Mouse (Mus musculus) stomach, embryonic 16.5 days (tissue): ENCODE data around the gene Ttc7. TPM values are rescaled to one million over a fixed set of nuclear protein-coding genes. Genes with fewer than 3 reads are reported as not detected.

ENCODE experiments used
- ATAC-seq: fragments of 200-750 bp; cut with Nextera tagmentation; 2 replicates; pipeline ENCODE4 v1.8.0; 2017; ENCODE audit warnings: moderate number of reproducible peaks, moderate TSS enrichment; ENCODE audit not compliant: insufficient read depth, low FRiP score
- H3K27ac ChIP-seq: fragments of 300-500 bp; sonication (generic); 2 replicates; pipeline ENCODE4 v1.5.1; 2014; ENCODE audit warnings: low read length
- H3K27me3 ChIP-seq: fragments of 300-500 bp; sonication (generic); 2 replicates; pipeline ENCODE4 v1.6.1; 2014; ENCODE audit warnings: low read length, control low read depth, mixed read lengths; ENCODE audit not compliant: control insufficient read depth, insufficient read depth
- H3K36me3 ChIP-seq: fragments of 300-500 bp; sonication (generic); 2 replicates; pipeline ENCODE4 v1.6.1; 2014; ENCODE audit warnings: low read length; ENCODE audit not compliant: control insufficient read depth, insufficient read depth
- H3K4me1 ChIP-seq: fragments of 300-500 bp; sonication (generic); 2 replicates; pipeline ENCODE4 v1.6.1; 2014; ENCODE audit warnings: low read length, control low read depth, mixed read lengths; ENCODE audit not compliant: control insufficient read depth, insufficient read depth
- H3K4me2 ChIP-seq: fragments of 300-500 bp; sonication (generic); 2 replicates; pipeline ENCODE4 v1.6.1; 2014; ENCODE audit warnings: low read depth, low read length, mixed read lengths
- H3K4me3 ChIP-seq: fragments of 300-500 bp; sonication (generic); replicated peaks from 2 replicates; pipeline ENCODE4 v1.5.1; 2014; ENCODE audit warnings: mild to moderate bottlenecking, low read length
- H3K9ac ChIP-seq: fragments of 300-500 bp; sonication (generic); 2 replicates; pipeline ENCODE4 v1.6.1; 2014; ENCODE audit warnings: low read length
- H3K9me3 ChIP-seq: fragments of 300-500 bp; sonication (generic); replicated peaks from 2 replicates; pipeline ENCODE4 v1.6.1; 2016; ENCODE audit warnings: low read length, control low read depth; ENCODE audit not compliant: control insufficient read depth
- WGBS: fragments of 180-500 bp; shearing (Covaris S2); extraction: QIAGEN DNeasy Blood & Tissue Kit; methylation state at CpG from one replicate; pipeline ENCODE4 v1.1.7; 2014; 5-methylcytosine and 5-hydroxymethylcytosine counted together
- polyA plus RNA-seq: library from polyadenylated mRNA; unstranded; fragments of >200 nt; fragmentation: Nextera tagmentation; extraction: Ambion mirVana; gene quantifications from 2 replicates; pipeline ENCODE4 v1.2.1, GENCODE M21; 2015

Ttc7 gene
- polyA plus RNA-seq, 1 experiment from 2014 or later: 11.1 TPM

GRCm38 (mm10) chr17:87329144-87329700 lies 46.5 kb downstream of the Ttc7 start:
- H3K4me3 ChIP-seq: no peak overlapping the region
- H3K27ac ChIP-seq: no peak overlapping the region
- H3K4me2 ChIP-seq: no peak overlapping the region
- H3K36me3 ChIP-seq: no peaks in the 10 kb centered on the region
- no peak overlapping the region for H3K9ac ChIP-seq
- peaks cover 34% of the 10 kb centered on the region for H3K4me1 ChIP-seq
- H3K9me3 ChIP-seq: no peaks in the 10 kb centered on the region
- 91% methylated on average over 18 of the region's 18 CpGs for WGBS
- ATAC-seq: no peak
- H3K27me3 ChIP-seq: 0 out of 2 replicates have a peak, but pooled peaks cover 5% of the 10 kb centered on the region

- Histone ChIP-seq H3K4me2 (peak overlapping the region; percentile 34; the same call in 1 of the 2 replicates), H3K27ac (peak overlapping the region; percentile 84), H3K9me3 (no peaks in the 10 kb centered on the region), H3K27me3 (0 out of 2 replicates have a peak, but pooled peaks cover 5% of the 10 kb centered on the region), H3K36me3 (no peaks in the 10 kb centered on the region; the same call in 1 of the 2 replicates), H3K4me1 (peaks cover 34% of the 10 kb centered on the region), H3K4me3 (no peak overlapping the region), H3K9ac (peak overlapping the region; percentile 48)
- ATAC-seq: peak; percentile 22; the same call in 1 of the 2 replicates
- WGBS: 45% methylated on average over 22 of the region's 22 CpGs
Observed at GRCm38 (mm10) chr17:87330250-87330920, 47.7 kb downstream of the Ttc7 start.

GRCm38 (mm10) chr17:87330921-87331291 lies 48.2 kb downstream of the Ttc7 start:
- H3K27ac ChIP-seq: peak overlapping the region; percentile 84
- no peaks in the 10 kb centered on the region for H3K9me3 ChIP-seq
- peak overlapping the region; percentile 34; the same call in 1 of the 2 replicates for H3K4me2 ChIP-seq
- no peak overlapping the region; the same call in 1 of the 2 replicates for H3K4me3 ChIP-seq
- H3K27me3 ChIP-seq: 0 out of 2 replicates have a peak, but pooled peaks cover 5% of the 10 kb centered on the region
- H3K4me1 ChIP-seq: peaks cover 34% of the 10 kb centered on the region
- ATAC-seq: peak; percentile 79
- H3K36me3 ChIP-seq: no peaks in the 10 kb centered on the region; the same call in 1 of the 2 replicates
- peak overlapping the region; percentile 48 for H3K9ac ChIP-seq
- WGBS: under 1% methylated on average over 11 of the region's 11 CpGs

- Histone ChIP-seq H3K4me2 (peak overlapping the region; percentile 34; the same call in 1 of the 2 replicates), H3K9ac (peak overlapping the region; percentile 48; the same call in 1 of the 2 replicates), H3K36me3 (no peaks in the 10 kb centered on the region; the same call in 1 of the 2 replicates), H3K27ac (peak overlapping the region; percentile 74), H3K4me3 (no peak overlapping the region; the same call in 1 of the 2 replicates), H3K27me3 (0 out of 2 replicates have a peak, but pooled peaks cover 5% of the 10 kb centered on the region), H3K4me1 (peaks cover 34% of the 10 kb centered on the region), H3K9me3 (no peaks in the 10 kb centered on the region)
- no peak for ATAC-seq
- WGBS: 42% methylated on average over 11 of the region's 11 CpGs
Observed at GRCm38 (mm10) chr17:87331336-87332141, 48.9 kb downstream of the Ttc7 start.

- H3K4me2 ChIP-seq: no peak overlapping the region
- 0 out of 2 replicates have a peak, but pooled peaks cover 5% of the 10 kb centered on the region for H3K27me3 ChIP-seq
- H3K36me3 ChIP-seq: no peaks in the 10 kb centered on the region; the same call in 1 of the 2 replicates
- no peak overlapping the region for H3K4me3 ChIP-seq
- ATAC-seq: 0 out of 2 replicates have a peak, but pooled peaks have one; percentile 34
- H3K9me3 ChIP-seq: no peaks in the 10 kb centered on the region
- peak overlapping the region; percentile 21; the same call in 1 of the 2 replicates for H3K9ac ChIP-seq
- H3K27ac ChIP-seq: peak overlapping the region; percentile 55
- WGBS: 62% methylated on average over 9 of the region's 9 CpGs
- peaks cover 28% of the 10 kb centered on the region for H3K4me1 ChIP-seq
Observed at GRCm38 (mm10) chr17:87332142-87332815, 49.6 kb downstream of the Ttc7 start.

- H3K4me2 ChIP-seq: no peak overlapping the region
- WGBS: 83% methylated on average over 6 of the region's 6 CpGs
Observed at GRCm38 (mm10) chr17:87332887-87333286, 50.2 kb downstream of the Ttc7 start.

GRCm38 (mm10) chr17:87334162-87334561 lies 51.5 kb downstream of the Ttc7 start:
- H3K36me3 ChIP-seq: no peaks in the 10 kb centered on the region; the same call in 1 of the 2 replicates
- no peak overlapping the region for H3K4me3 ChIP-seq
- H3K9ac ChIP-seq: no peak overlapping the region
- H3K9me3 ChIP-seq: no peaks in the 10 kb centered on the region
- 95% methylated on average over 12 of the region's 12 CpGs for WGBS
- no peak for ATAC-seq
- 0 out of 2 replicates have a peak, but pooled peaks cover 5% of the 10 kb centered on the region for H3K27me3 ChIP-seq
- peaks cover 25% of the 10 kb centered on the region for H3K4me1 ChIP-seq
- H3K27ac ChIP-seq: no peak overlapping the region
- H3K4me2 ChIP-seq: no peak overlapping the region

More at GRCm38 (mm10) chr17:87332887-87333286, 50.2 kb downstream of the Ttc7 start:
- no peak for ATAC-seq
- no peak overlapping the region for H3K9ac ChIP-seq
- H3K4me1 ChIP-seq: peaks cover 25% of the 10 kb centered on the region
- 0 out of 2 replicates have a peak, but pooled peaks cover 5% of the 10 kb centered on the region for H3K27me3 ChIP-seq
- no peak overlapping the region for H3K27ac ChIP-seq
- H3K4me3 ChIP-seq: no peak overlapping the region
- H3K9me3 ChIP-seq: no peaks in the 10 kb centered on the region
- H3K36me3 ChIP-seq: no peaks in the 10 kb centered on the region; the same call in 1 of the 2 replicates

- Histone ChIP-seq H3K4me2 (no peak overlapping the region), H3K9me3 (no peaks in the 10 kb centered on the region), H3K36me3 (no peaks in the 10 kb centered on the region; the same call in 1 of the 2 replicates), H3K4me3 (no peak overlapping the region), H3K27ac (no peak overlapping the region), H3K4me1 (peaks cover 25% of the 10 kb centered on the region), H3K27me3 (0 out of 2 replicates have a peak, but pooled peaks cover 2% of the 10 kb centered on the region), H3K9ac (no peak overlapping the region)
- no peak for ATAC-seq
- 94% methylated on average over 14 of the region's 14 CpGs for WGBS
Observed at GRCm38 (mm10) chr17:87335152-87335551, 52.5 kb downstream of the Ttc7 start.
